Mouse (Mus musculus): ENCODE data around the gene Rps18.
"Not testable (repeated sequence)": the region's sequence is repeated elsewhere in the genome, so short reads cannot be mapped to it uniquely, and the experiment has no call there.

Gene Rps18

GRCm38 (mm10) chr17:33920282-33921097 lies 35.3 kb downstream of the Rps18 start:
- DNase-seq = peak; percentile 85 to 88

- DNase-seq = peak; percentile 96 to 97
Measured at GRCm38 (mm10) chr17:33919351-33920281, 36.2 kb downstream of the Rps18 start.

GRCm38 (mm10) chr17:33918293-33919203 lies 37.3 kb downstream of the Rps18 start:
- peak; percentile 41 to 50 for DNase-seq

- DNase-seq = no peak
Measured at GRCm38 (mm10) chr17:33917656-33918292, 38.0 kb downstream of the Rps18 start.

GRCm38 (mm10) chr17:33916847-33917655 lies 38.8 kb downstream of the Rps18 start:
- DNase-seq = no peak

GRCm38 (mm10) chr17:33916294-33916693 lies 39.5 kb downstream of the Rps18 start:
- DNase-seq = no peak

GRCm38 (mm10) chr17:33915671-33916250 lies 40.0 kb downstream of the Rps18 start, which contains the start of the genes Tapbp and Zbtb22:
Tapbp (plus strand) TSS chr17:33915899.
Zbtb22 (plus strand) TSS chr17:33915904.
- peak; percentile 98 to 99 for DNase-seq

- DNase-seq = no peak
Measured at GRCm38 (mm10) chr17:33914969-33915391, 40.8 kb downstream of the Rps18 start.

- no peak for DNase-seq
Measured at GRCm38 (mm10) chr17:33913905-33914304, 41.9 kb downstream of the Rps18 start.

- no peak for DNase-seq
Measured at GRCm38 (mm10) chr17:33913264-33913663, 42.5 kb downstream of the Rps18 start.

- DNase-seq = no peak
Measured at GRCm38 (mm10) chr17:33911813-33912414, 43.9 kb downstream of the Rps18 start.

- no peak for DNase-seq
Measured at GRCm38 (mm10) chr17:33911052-33911812, 44.6 kb downstream of the Rps18 start.

- no peak for DNase-seq
Measured at GRCm38 (mm10) chr17:33910346-33911051, 45.3 kb downstream of the Rps18 start.

GRCm38 (mm10) chr17:33909869-33910250 lies 45.9 kb downstream of the Rps18 start:
- DNase-seq = peak; percentile 70 to 77

- peak; percentile 98 to 99 for DNase-seq
Measured at GRCm38 (mm10) chr17:33909077-33909868, 46.5 kb downstream of the Rps18 start, which contains the start of gene Daxx. Daxx (plus strand) TSS chr17:33909414.

- peak; percentile 43 to 51 for DNase-seq
Measured at GRCm38 (mm10) chr17:33908331-33909076, 47.3 kb downstream of the Rps18 start.

- not testable (repeated sequence) for DNase-seq
Measured at GRCm38 (mm10) chr17:33904835-33905234, 51.0 kb downstream of the Rps18 start, which contains the start of gene Platr17. Platr17 (plus strand) TSS chr17:33905135.
